Mouse (Mus musculus): ENCODE data around the gene Tgfbi. TPM values are rescaled to one million over a fixed set of nuclear protein-coding genes. Genes with fewer than 3 reads are reported as not detected.

The Tgfbi gene
- polyA plus RNA-seq, 1 experiment from 2014 or later: 116 TPM

DNA sequence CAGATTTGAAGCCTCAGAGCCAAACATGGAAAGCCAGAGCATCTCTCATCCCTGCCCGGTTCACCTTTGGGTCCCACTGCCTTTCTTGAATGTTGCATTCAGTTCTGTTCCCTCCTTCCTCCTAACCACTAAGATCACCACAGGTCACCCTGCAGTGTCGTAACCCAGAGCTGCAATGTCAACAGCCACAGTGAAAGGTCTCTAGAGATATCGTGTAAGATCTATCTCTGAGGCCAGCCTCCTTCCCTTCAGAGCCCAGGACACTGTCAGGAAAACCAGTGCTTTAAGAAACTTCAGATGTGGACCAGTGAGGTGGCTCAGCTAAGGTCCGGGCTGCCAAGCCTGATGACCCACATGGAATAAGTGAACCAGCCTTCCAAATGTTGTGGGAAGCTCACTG, 1.8 kb downstream of the Tgfbi start:
- Histone ChIP-seq H3K9me3 (replicated peaks; ENCODE audit: low read length) (no peaks in the 10 kb centered on the region), H3K4me2 (ENCODE audit: low read length) (peak overlapping the region; percentile 77), H3K9ac (ENCODE audit: low read depth, low read length) (no peak overlapping the region), H3K27me3 (ENCODE audit: insufficient read depth, low read length) (peaks cover 4% of the 10 kb centered on the region; the same call in 1 of the 2 replicates), H3K4me1 (replicated peaks; ENCODE audit: insufficient read depth, low read length) (peaks cover 40% of the 10 kb centered on the region), H3K36me3 (ENCODE audit: insufficient read depth, low read length) (no peaks in the 10 kb centered on the region), H3K4me3 (replicated peaks; ENCODE audit: low read depth, low read length) (peak overlapping the region; percentile 48; the same call in 1 of the 2 replicates), H3K27ac (no peak overlapping the region)
- ATAC-seq (replicated peaks; ENCODE audit: low FRiP score, low read depth): no peak
- DNase-seq (ENCODE audit: low spot score): no peak
- 52% methylated on average over 4 of the region's 4 CpGs for WGBS
- TF ChIP-seq CTCF (IDR thresholded peaks at IDR 0.05; ENCODE audit: low read depth): no peak

DNA sequence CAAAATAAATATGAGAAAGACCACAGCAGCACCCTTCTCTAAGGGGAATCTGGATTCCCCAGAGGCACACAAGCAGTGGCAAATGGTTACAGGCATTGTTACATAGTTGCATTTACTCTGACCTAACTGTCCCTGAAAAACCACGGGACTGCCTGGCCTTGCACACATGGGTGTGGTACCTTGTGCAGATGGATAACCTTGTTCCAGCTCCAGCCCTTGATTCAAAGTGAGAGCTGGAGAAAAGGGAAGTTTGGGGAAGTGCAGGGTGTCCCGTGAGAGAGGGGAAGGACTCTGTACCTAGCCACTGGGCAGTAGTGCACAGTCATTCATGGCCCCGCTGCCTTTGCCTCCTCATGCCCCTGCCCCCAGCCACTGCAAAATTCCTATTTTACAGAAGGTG, 2.4 kb downstream of the Tgfbi start:
- no peaks in the 10 kb centered on the region for H3K9me3 ChIP-seq (replicated peaks; ENCODE audit: low read length)
- WGBS: 42% methylated on average over 3 of the region's 3 CpGs
- H3K9ac ChIP-seq (ENCODE audit: low read depth, low read length): no peak overlapping the region
- no peak overlapping the region for H3K4me3 ChIP-seq (replicated peaks; ENCODE audit: low read depth, low read length)
- peak overlapping the region; percentile 77 for H3K4me2 ChIP-seq (ENCODE audit: low read length)
- no peaks in the 10 kb centered on the region for H3K36me3 ChIP-seq (ENCODE audit: insufficient read depth, low read length)
- H3K4me1 ChIP-seq (replicated peaks; ENCODE audit: insufficient read depth, low read length): peaks cover 41% of the 10 kb centered on the region
- ATAC-seq (replicated peaks; ENCODE audit: low FRiP score, low read depth): no peak
- peak overlapping the region; percentile 47; the same call in 1 of the 2 replicates for H3K27ac ChIP-seq
- TF ChIP-seq CTCF (IDR thresholded peaks at IDR 0.05; ENCODE audit: low read depth): no peak
- no peak for DNase-seq (ENCODE audit: low spot score)
- H3K27me3 ChIP-seq (ENCODE audit: insufficient read depth, low read length): peaks cover 4% of the 10 kb centered on the region; the same call in 1 of the 2 replicates

DNA sequence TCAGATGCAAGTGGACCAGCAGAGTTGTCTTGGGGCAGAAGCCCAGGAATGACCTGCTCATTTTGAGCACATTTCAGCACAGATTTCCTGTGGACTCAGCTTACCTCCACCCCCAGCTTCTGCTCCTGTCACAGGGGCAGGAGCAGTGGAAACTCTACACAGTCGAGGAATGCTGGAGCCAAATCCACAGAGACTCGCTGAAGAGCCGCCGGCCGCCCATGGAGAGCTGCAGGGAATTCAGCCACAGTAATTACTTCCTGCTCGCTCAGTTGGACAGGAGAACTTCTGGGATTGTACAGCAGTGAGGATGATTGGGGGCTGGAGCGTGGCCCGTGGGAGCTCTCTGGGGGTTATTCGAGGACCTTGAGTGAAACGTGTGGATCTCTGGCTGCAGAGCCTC, 3.0 kb downstream of the Tgfbi start:
- 0 out of 2 replicates have a peak overlapping the region, but pooled peaks have one; percentile 13 for H3K9ac ChIP-seq (ENCODE audit: low read depth, low read length)
- H3K36me3 ChIP-seq (ENCODE audit: insufficient read depth, low read length): no peaks in the 10 kb centered on the region
- peaks cover 41% of the 10 kb centered on the region for H3K4me1 ChIP-seq (replicated peaks; ENCODE audit: insufficient read depth, low read length)
- peaks cover 4% of the 10 kb centered on the region; the same call in 1 of the 2 replicates for H3K27me3 ChIP-seq (ENCODE audit: insufficient read depth, low read length)
- no peak for TF ChIP-seq CTCF (IDR thresholded peaks at IDR 0.05; ENCODE audit: low read depth)
- ATAC-seq (replicated peaks; ENCODE audit: low FRiP score, low read depth): no peak
- H3K9me3 ChIP-seq (replicated peaks; ENCODE audit: low read length): no peaks in the 10 kb centered on the region
- H3K4me3 ChIP-seq (replicated peaks; ENCODE audit: low read depth, low read length): no peak overlapping the region
- H3K27ac ChIP-seq: peak overlapping the region; percentile 47; the same call in 1 of the 2 replicates
- WGBS: 3% methylated on average over 10 of the region's 10 CpGs
- peak; percentile 77 for DNase-seq (ENCODE audit: low spot score)
- H3K4me2 ChIP-seq (ENCODE audit: low read length): peak overlapping the region; percentile 77

DNA sequence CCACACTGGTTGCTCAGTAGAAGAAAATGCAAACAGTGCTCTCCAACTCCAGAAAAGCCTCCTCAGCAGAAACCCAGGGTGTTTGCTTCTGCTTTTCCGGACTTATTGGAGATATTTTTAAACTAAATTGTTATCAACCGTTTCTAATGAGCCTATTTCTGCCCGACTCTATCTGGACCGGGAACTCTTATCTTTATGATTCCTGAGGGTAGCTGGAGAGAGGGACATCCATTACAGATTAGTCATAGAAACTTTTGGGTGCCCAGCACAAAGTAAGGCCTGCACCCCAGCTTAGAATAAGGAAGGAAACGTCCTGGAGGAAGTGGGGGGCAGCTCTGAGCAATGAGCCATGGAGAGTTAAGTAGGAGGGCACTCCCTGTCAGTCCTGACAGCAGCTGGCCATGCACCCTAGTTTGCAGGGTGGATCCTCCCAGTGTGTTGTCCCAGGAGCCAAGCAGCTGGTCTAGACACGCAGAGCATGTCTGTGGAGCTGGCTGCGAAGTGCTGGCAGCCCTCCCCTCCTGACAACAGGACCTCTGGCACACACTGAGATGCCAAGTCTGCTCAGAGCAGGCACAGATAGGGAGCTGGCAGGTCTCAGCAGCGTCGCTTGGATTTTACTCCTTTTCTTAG, 4.2 kb downstream of the Tgfbi start:
- Histone ChIP-seq H3K9ac (ENCODE audit: low read depth, low read length) (no peak overlapping the region), H3K9me3 (replicated peaks; ENCODE audit: low read length) (no peaks in the 10 kb centered on the region), H3K4me2 (ENCODE audit: low read length) (no peak overlapping the region), H3K36me3 (ENCODE audit: insufficient read depth, low read length) (no peaks in the 10 kb centered on the region), H3K4me3 (replicated peaks; ENCODE audit: low read depth, low read length) (no peak overlapping the region), H3K4me1 (replicated peaks; ENCODE audit: insufficient read depth, low read length) (peaks cover 41% of the 10 kb centered on the region), H3K27ac (no peak overlapping the region), H3K27me3 (ENCODE audit: insufficient read depth, low read length) (peaks cover 4% of the 10 kb centered on the region; the same call in 1 of the 2 replicates)
- 35% methylated on average over 9 of the region's 9 CpGs for WGBS
- TF ChIP-seq CTCF (IDR thresholded peaks at IDR 0.05; ENCODE audit: low read depth): no peak
- ATAC-seq (replicated peaks; ENCODE audit: low FRiP score, low read depth) (no peak), DNase-seq (ENCODE audit: low spot score) (no peak)

DNA sequence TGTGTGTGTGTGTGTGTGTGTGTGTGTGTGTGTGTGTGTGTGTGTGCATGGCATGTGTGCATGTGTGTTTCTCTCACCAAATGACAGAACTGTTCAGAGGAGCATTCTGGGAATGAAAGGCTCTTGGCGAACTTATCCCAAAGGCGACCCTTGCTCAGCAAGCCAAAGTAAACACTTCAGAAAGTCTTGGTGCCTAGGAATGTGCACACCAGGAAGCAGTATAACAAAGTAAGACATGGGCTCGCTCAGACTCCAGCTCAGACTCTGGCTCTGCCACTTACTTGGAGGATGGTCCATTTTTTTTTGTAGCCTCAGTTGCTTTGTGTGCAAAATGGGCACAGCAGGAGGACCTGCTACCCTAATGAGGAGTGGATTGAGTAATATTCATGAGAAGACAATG, 5.4 kb downstream of the Tgfbi start:
- Histone ChIP-seq H3K36me3 (ENCODE audit: insufficient read depth, low read length) (no peaks in the 10 kb centered on the region), H3K4me2 (ENCODE audit: low read length) (no peak overlapping the region), H3K27me3 (ENCODE audit: insufficient read depth, low read length) (peaks cover 4% of the 10 kb centered on the region; the same call in 1 of the 2 replicates), H3K4me3 (replicated peaks; ENCODE audit: low read depth, low read length) (no peak overlapping the region), H3K27ac (no peak overlapping the region), H3K9ac (ENCODE audit: low read depth, low read length) (no peak overlapping the region), H3K9me3 (replicated peaks; ENCODE audit: low read length) (no peaks in the 10 kb centered on the region), H3K4me1 (replicated peaks; ENCODE audit: insufficient read depth, low read length) (peaks cover 39% of the 10 kb centered on the region)
- DNase-seq (ENCODE audit: low spot score): no peak
- TF ChIP-seq CTCF (IDR thresholded peaks at IDR 0.05; ENCODE audit: low read depth): no peak
- no peak for ATAC-seq (replicated peaks; ENCODE audit: low FRiP score, low read depth)
- 55% methylated on average over 3 of the region's 3 CpGs for WGBS

DNA sequence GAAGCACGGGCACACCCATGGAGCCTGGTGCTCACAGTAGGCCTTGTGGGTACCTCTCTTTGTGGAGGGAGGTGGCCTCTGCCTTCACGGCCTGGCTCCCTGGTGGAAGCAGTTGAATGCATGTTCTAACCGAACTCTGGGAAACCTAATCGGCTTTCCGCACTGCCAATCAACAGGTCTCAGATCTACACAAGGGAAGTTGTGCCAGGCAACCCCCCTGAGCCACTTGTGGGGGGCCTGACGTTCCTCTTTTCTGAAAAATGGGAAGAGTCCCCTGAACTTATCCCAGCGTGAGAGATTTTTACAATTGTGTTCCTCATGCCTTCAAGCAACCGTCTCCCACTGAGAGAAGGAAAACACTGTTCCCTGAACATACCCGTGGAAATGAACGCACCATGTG, 5.9 kb downstream of the Tgfbi start:
- Histone ChIP-seq H3K4me1 (replicated peaks; ENCODE audit: insufficient read depth, low read length) (peaks cover 36% of the 10 kb centered on the region), H3K9me3 (replicated peaks; ENCODE audit: low read length) (no peaks in the 10 kb centered on the region), H3K4me3 (replicated peaks; ENCODE audit: low read depth, low read length) (no peak overlapping the region), H3K36me3 (ENCODE audit: insufficient read depth, low read length) (no peaks in the 10 kb centered on the region), H3K27ac (no peak overlapping the region), H3K27me3 (ENCODE audit: insufficient read depth, low read length) (peaks cover 4% of the 10 kb centered on the region; the same call in 1 of the 2 replicates), H3K4me2 (ENCODE audit: low read length) (no peak overlapping the region), H3K9ac (ENCODE audit: low read depth, low read length) (no peak overlapping the region)
- ATAC-seq (replicated peaks; ENCODE audit: low FRiP score, low read depth): no peak
- TF ChIP-seq CTCF (IDR thresholded peaks at IDR 0.05; ENCODE audit: low read depth): no peak
- WGBS: 81% methylated on average over 10 of the region's 10 CpGs
- no peak for DNase-seq (ENCODE audit: low spot score)
